8 mouse cellular contexts compared by ENCODE assay signal in genomic region chr5:121824121-121824520, GRCm38 (mm10). TPM values are rescaled to one million over a fixed set of nuclear protein-coding genes. Genes with fewer than 3 reads are reported as not detected.
DNase-seq lines count a peak whose midpoint lies in the region; ATAC-seq lines count a peak whose summit lies in the region.

No protein-coding gene starts in this region.

- H3K4me1 ChIP-seq in kidney, embryonic 14.5 days (ENCODE audit: control insufficient read depth, insufficient read depth, low read length) = peaks cover 9% of the 10 kb centered on the region; the same call in 1 of the 2 replicates
- peaks cover 60% of the 10 kb centered on the region for H3K4me1 ChIP-seq in heart, embryonic 10.5 days
- H3K4me1 ChIP-seq in limb, embryonic 10.5 days = peaks cover 38% of the 10 kb centered on the region
- peaks cover 10% of the 10 kb centered on the region for H3K4me1 ChIP-seq in midbrain, embryonic 15.5 days

- 44% methylated on average over 4 of the region's 4 CpGs for WGBS in kidney, embryonic 14.5 days
- 58% methylated on average over 4 of the region's 4 CpGs for WGBS in heart, embryonic 10.5 days
- WGBS in limb, embryonic 10.5 days = 68% methylated on average over 4 of the region's 4 CpGs
- 57% methylated on average over 4 of the region's 4 CpGs for WGBS in midbrain, embryonic 15.5 days

- no peak overlapping the region for H3K9ac ChIP-seq in kidney, embryonic 14.5 days (ENCODE audit: low read depth, low read length)
- no peak overlapping the region for H3K9ac ChIP-seq in midbrain, embryonic 15.5 days

- H3K4me2 ChIP-seq in kidney, embryonic 14.5 days (replicated peaks; ENCODE audit: low read depth, low read length) = no peak overlapping the region
- no peak overlapping the region for H3K4me2 ChIP-seq in midbrain, embryonic 15.5 days

- H3K36me3 ChIP-seq in kidney, embryonic 14.5 days (ENCODE audit: control insufficient read depth, insufficient read depth, low read length) = peaks cover 58% of the 10 kb centered on the region
- peaks cover 78% of the 10 kb centered on the region for H3K36me3 ChIP-seq in heart, embryonic 10.5 days
- peaks cover 73% of the 10 kb centered on the region for H3K36me3 ChIP-seq in limb, embryonic 10.5 days
- H3K36me3 ChIP-seq in midbrain, embryonic 15.5 days (replicated peaks) = peaks cover 7% of the 10 kb centered on the region; the same call in 1 of the 2 replicates

- no peak for DNase-seq in kidney, adult 9 months
- no peak for DNase-seq in heart, embryonic 10.5 days (ENCODE audit: low spot score)
- DNase-seq in limb, embryonic 10.5 days (ENCODE audit: low spot score) = no peak
- DNase-seq in frontal cortex, postnatal 14 days (ENCODE audit: low spot score in 2 of 2) = no peak
- DNase-seq in thymus, postnatal 4 days = no peak
- no peak for DNase-seq in spleen, postnatal 10 days (ENCODE audit: low spot score in 2 of 2)

- no peaks in the 10 kb centered on the region for H3K9me3 ChIP-seq in kidney, embryonic 14.5 days (ENCODE audit: control insufficient read depth, low read length)
- no peaks in the 10 kb centered on the region for H3K9me3 ChIP-seq in heart, embryonic 10.5 days
- H3K9me3 ChIP-seq in limb, embryonic 10.5 days (replicated peaks) = no peaks in the 10 kb centered on the region
- H3K9me3 ChIP-seq in midbrain, embryonic 15.5 days = no peaks in the 10 kb centered on the region

- peak overlapping the region; percentile 56; the same call in 1 of the 2 replicates for H3K27ac ChIP-seq in kidney, embryonic 14.5 days (ENCODE audit: low read depth, low read length)
- peak overlapping the region; percentile 74; the same call in 1 of the 2 replicates for H3K27ac ChIP-seq in heart, embryonic 10.5 days
- peak overlapping the region; percentile 69 for H3K27ac ChIP-seq in limb, embryonic 10.5 days
- H3K27ac ChIP-seq in midbrain, embryonic 15.5 days = peak overlapping the region; percentile 49

- no peak for ATAC-seq in kidney, embryonic 14.5 days (ENCODE audit: low FRiP score, low TSS enrichment)
- ATAC-seq in midbrain, embryonic 15.5 days (replicated peaks) = no peak

- H3K27me3 ChIP-seq in kidney, embryonic 14.5 days (ENCODE audit: control insufficient read depth, insufficient read depth, low read length) = no peaks in the 10 kb centered on the region
- peaks cover 18% of the 10 kb centered on the region for H3K27me3 ChIP-seq in heart, embryonic 10.5 days (ENCODE audit: insufficient read depth, poor library complexity, severe bottlenecking)
- peaks cover 23% of the 10 kb centered on the region for H3K27me3 ChIP-seq in limb, embryonic 10.5 days (ENCODE audit: low read depth, poor library complexity, severe bottlenecking)
- H3K27me3 ChIP-seq in midbrain, embryonic 15.5 days (replicated peaks) = no peaks in the 10 kb centered on the region

- no peak overlapping the region for H3K4me3 ChIP-seq in kidney, embryonic 14.5 days (ENCODE audit: low read length)
- H3K4me3 ChIP-seq in heart, embryonic 10.5 days = 0 out of 2 replicates have a peak overlapping the region, but pooled peaks have one; percentile 0
- no peak overlapping the region for H3K4me3 ChIP-seq in limb, embryonic 10.5 days
- no peak overlapping the region for H3K4me3 ChIP-seq in midbrain, embryonic 15.5 days

RNA-seq across cellular contexts. Expression of gene Sh2b3, which starts 13.3 kb away (rescaled TPM):
- 18.1 and 22.9 TPM in 2 replicates for polyA plus RNA-seq in kidney, embryonic 14.5 days (2014; fragmentation: Nextera tagmentation; extraction: Ambion mirVana)
- polyA plus RNA-seq in heart, embryonic 10.5 days (2016; fragmentation: Nextera tagmentation; extraction: Ambion mirVana) = 15.3 and 18.2 TPM in 2 replicates
- 10.9 and 11.2 TPM in 2 replicates for polyA plus RNA-seq in limb, embryonic 10.5 days (2016; fragmentation: Nextera tagmentation; extraction: Ambion mirVana)
- 7.7 and 8.2 TPM in 2 replicates for polyA plus RNA-seq in midbrain, embryonic 15.5 days (2015; fragmentation: Nextera tagmentation; extraction: Ambion mirVana)

RNA-seq across cellular contexts. Expression of gene Pheta1, which starts 24.7 kb away (rescaled TPM):
- polyA plus RNA-seq in kidney, embryonic 14.5 days (2014; fragmentation: Nextera tagmentation; extraction: Ambion mirVana) = 16.1 and 22.6 TPM in 2 replicates
- 20.1 and 32.4 TPM in 2 replicates for polyA plus RNA-seq in heart, embryonic 10.5 days (2016; fragmentation: Nextera tagmentation; extraction: Ambion mirVana)
- polyA plus RNA-seq in limb, embryonic 10.5 days (2016; fragmentation: Nextera tagmentation; extraction: Ambion mirVana) = 60.2 and 67.0 TPM in 2 replicates
- 55.4 and 55.5 TPM in 2 replicates for polyA plus RNA-seq in midbrain, embryonic 15.5 days (2015; fragmentation: Nextera tagmentation; extraction: Ambion mirVana)
